Mouse (Mus musculus): ENCODE results near the gene Tmem253.

DNA sequence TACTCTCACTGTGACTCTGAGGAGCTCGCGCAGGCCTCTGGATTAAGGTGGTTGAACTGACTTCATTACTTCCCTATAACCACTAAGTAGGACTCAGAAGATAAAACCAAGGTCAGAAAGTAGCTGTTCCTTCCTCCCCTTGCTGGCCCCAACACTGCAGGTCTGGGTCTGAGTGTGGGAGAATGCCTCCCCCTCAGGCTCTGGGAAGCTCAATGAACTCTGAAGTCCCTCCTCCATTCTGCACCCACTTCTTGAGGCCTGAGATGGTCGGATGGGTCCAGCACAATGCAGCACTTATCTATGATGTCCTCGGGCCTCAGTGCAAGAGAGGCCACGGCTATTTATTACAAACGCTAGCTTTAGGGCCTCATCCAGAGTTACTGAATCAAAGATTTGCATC, 9.8 kb upstream of the Tmem253 start:
- TF ChIP-seq REST (IDR thresholded peaks at IDR 0.05; ENCODE audit: insufficient read depth, insufficient read length) (no peak), E2F4 (IDR thresholded peaks at IDR 0.05; ENCODE audit: insufficient read depth) (no peak), USF1 (IDR thresholded peaks at IDR 0.05; ENCODE audit: low read depth) (no peak), TCF12 (IDR thresholded peaks at IDR 0.05; ENCODE audit: insufficient read depth, poor library complexity, severe bottlenecking) (no peak)
